Mouse (Mus musculus) megakaryocyte progenitor cell, adult 5-6 weeks (primary cell): ENCODE measurements around the gene Ankrd27. TPM values are rescaled to one million over a fixed set of nuclear protein-coding genes. Genes with fewer than 3 reads are reported as not detected.

Experiments
- ATAC-seq: replicated peaks from 2 replicates; pipeline ENCODE4 v1.8.0; 2016; ENCODE audit warnings: mild to moderate bottlenecking, moderate TSS enrichment, inconsistent platforms; ENCODE audit not compliant: poor library complexity
- total RNA-seq, 2 experiments: library from RNA; stranded (forward) in 1 of 2; stranded (reverse) in 1 of 2; fragments of 157-497, 149-512 nt in 1 of 2; fragments of 200-1000 nt in 1 of 2; gene quantifications; 2 replicates each; pipeline versions ENCODE4 v1.2.3 to v1.2.4; 2015 to 2017

Gene Ankrd27
- total RNA-seq, 2 experiments from 2014 or later: 44.2 to 57.1 TPM

GRCm38 (mm10) chr7:35583476-35584025 lies 2.5 kb upstream of the Ankrd27 start:
- ATAC-seq: no peak

GRCm38 (mm10) chr7:35584068-35584785 lies 1.8 kb upstream of the Ankrd27 start:
- ATAC-seq: no peak

GRCm38 (mm10) chr7:35584786-35585190 lies 1.3 kb upstream of the Ankrd27 start:
- no peak for ATAC-seq

- peak; percentile 24 for ATAC-seq
Observed at GRCm38 (mm10) chr7:35585191-35586054, 621 bp upstream of the Ankrd27 start, which contains the start of gene Rgs9bp. Rgs9bp (minus strand) TSS chr7:35585582.

GRCm38 (mm10) chr7:35586906-35587445 lies 932 bp downstream of the Ankrd27 start:
- ATAC-seq: no peak

GRCm38 (mm10) chr7:35587728-35588127 lies 1.7 kb downstream of the Ankrd27 start:
- ATAC-seq: no peak

- peak; percentile 28 for ATAC-seq
Observed at GRCm38 (mm10) chr7:35588680-35589428, 2.8 kb downstream of the Ankrd27 start.

- ATAC-seq: no peak
Observed at GRCm38 (mm10) chr7:35589485-35589884, 3.4 kb downstream of the Ankrd27 start.

GRCm38 (mm10) chr7:35590731-35591191 lies 4.7 kb downstream of the Ankrd27 start:
- ATAC-seq: no peak

- ATAC-seq: no peak
Observed at GRCm38 (mm10) chr7:35594311-35594710, 8.3 kb downstream of the Ankrd27 start.

GRCm38 (mm10) chr7:35599492-35599891 lies 13.4 kb downstream of the Ankrd27 start:
- ATAC-seq: no peak

GRCm38 (mm10) chr7:35600031-35600430 lies 14.0 kb downstream of the Ankrd27 start:
- ATAC-seq: no peak

- peak; percentile 85 for ATAC-seq
Observed at GRCm38 (mm10) chr7:35601106-35601505, 15.1 kb downstream of the Ankrd27 start.

- no peak for ATAC-seq
Observed at GRCm38 (mm10) chr7:35602766-35603165, 16.7 kb downstream of the Ankrd27 start.

- peak; percentile 83 for ATAC-seq
Observed at GRCm38 (mm10) chr7:35606816-35607215, 20.8 kb downstream of the Ankrd27 start.

GRCm38 (mm10) chr7:35609245-35609644 lies 23.2 kb downstream of the Ankrd27 start:
- peak; percentile 84 for ATAC-seq

GRCm38 (mm10) chr7:35617513-35617912 lies 31.5 kb downstream of the Ankrd27 start:
- no peak for ATAC-seq

- no peak for ATAC-seq
Observed at GRCm38 (mm10) chr7:35622626-35623025, 36.6 kb downstream of the Ankrd27 start.

- peak; percentile 54; the same call in 1 of the 2 replicates for ATAC-seq
Observed at GRCm38 (mm10) chr7:35626038-35626437, 40.0 kb downstream of the Ankrd27 start.

- ATAC-seq: no peak
Observed at GRCm38 (mm10) chr7:35627371-35627770, 41.3 kb downstream of the Ankrd27 start.
